Mouse (Mus musculus) 3134 (cell line): Measurements from ENCODE around the gene 1110017D15Rik.

ENCODE experiments used
- DNase-seq: peaks from one replicate; pipeline ENCODE4 v3.0.0-alpha.2; 2011; ENCODE audit warnings: low spot score; ENCODE audit not compliant: insufficient read length; ENCODE audit errors: extremely low read depth

1110017D15Rik gene

GRCm38 (mm10) chr4:41518349-41518748 lies 1.2 kb upstream of the 1110017D15Rik start:
- no peak for DNase-seq

- DNase-seq = no peak
Measured at GRCm38 (mm10) chr4:41513714-41514113, 3.4 kb downstream of the 1110017D15Rik start.

- no peak for DNase-seq
Measured at GRCm38 (mm10) chr4:41513309-41513708, 3.8 kb downstream of the 1110017D15Rik start.

- DNase-seq = no peak
Measured at GRCm38 (mm10) chr4:41507998-41508397, 9.1 kb downstream of the 1110017D15Rik start.

- no peak for DNase-seq
Measured at GRCm38 (mm10) chr4:41507326-41507924, 9.7 kb downstream of the 1110017D15Rik start.

- DNase-seq = no peak
Measured at GRCm38 (mm10) chr4:41506906-41507305, 10.2 kb downstream of the 1110017D15Rik start.

GRCm38 (mm10) chr4:41506156-41506555 lies 11.0 kb downstream of the 1110017D15Rik start:
- DNase-seq = no peak

GRCm38 (mm10) chr4:41505131-41505551 lies 12.0 kb downstream of the 1110017D15Rik start:
- DNase-seq = no peak

- DNase-seq = no peak
Measured at GRCm38 (mm10) chr4:41504325-41504724, 12.8 kb downstream of the 1110017D15Rik start.

- DNase-seq = peak; percentile 97
Measured at GRCm38 (mm10) chr4:41502986-41503412, 14.1 kb downstream of the 1110017D15Rik start, which contains the start of gene AI464131. AI464131 (minus strand) TSS chr4:41503076.

- no peak for DNase-seq
Measured at GRCm38 (mm10) chr4:41502171-41502940, 14.8 kb downstream of the 1110017D15Rik start.

GRCm38 (mm10) chr4:41500787-41501186 lies 16.3 kb downstream of the 1110017D15Rik start:
- no peak for DNase-seq

GRCm38 (mm10) chr4:41499619-41500018 lies 17.5 kb downstream of the 1110017D15Rik start:
- DNase-seq = no peak

- no peak for DNase-seq
Measured at GRCm38 (mm10) chr4:41498921-41499391, 18.2 kb downstream of the 1110017D15Rik start.

GRCm38 (mm10) chr4:41497995-41498845 lies 18.9 kb downstream of the 1110017D15Rik start:
- DNase-seq = no peak

- no peak for DNase-seq
Measured at GRCm38 (mm10) chr4:41497579-41497978, 19.6 kb downstream of the 1110017D15Rik start.

- DNase-seq = no peak
Measured at GRCm38 (mm10) chr4:41497046-41497445, 20.1 kb downstream of the 1110017D15Rik start.

GRCm38 (mm10) chr4:41495850-41496249 lies 21.3 kb downstream of the 1110017D15Rik start:
- no peak for DNase-seq

- no peak for DNase-seq
Measured at GRCm38 (mm10) chr4:41495076-41495475, 22.1 kb downstream of the 1110017D15Rik start.

GRCm38 (mm10) chr4:41494378-41494777 lies 22.8 kb downstream of the 1110017D15Rik start:
- no peak for DNase-seq
